Mouse (Mus musculus) liver, adult 2 months (tissue): ENCODE measurements around the gene Lcn9. TPM values are rescaled to one million over a fixed set of nuclear protein-coding genes. Genes with fewer than 3 reads are reported as not detected.

Experiments used
- DNase-seq: peaks from one replicate; pipeline ENCODE4 v3.0.0-alpha.2; 2011; ENCODE audit warnings: low read depth, low spot score; ENCODE audit errors: extremely low read depth
- H3K27ac ChIP-seq: fragments of 200-500 bp; replicated peaks from 2 replicates; pipeline ENCODE4 v1.5.1; 2012; ENCODE audit warnings: low read depth, mild to moderate bottlenecking, control low read depth, inconsistent platforms, low read length; ENCODE audit not compliant: insufficient read depth
- H3K27me3 ChIP-seq: fragments of 200-500 bp; 2 replicates; pipeline ENCODE4 v1.6.1; 2012; ENCODE audit warnings: mild to moderate bottlenecking, moderate library complexity, low read length, inconsistent platforms; ENCODE audit not compliant: control insufficient read depth, insufficient read depth
- H3K36me3 ChIP-seq: fragments of 200-500 bp; 2 replicates; pipeline ENCODE4 v1.6.1; 2012; ENCODE audit warnings: low read length, inconsistent platforms; ENCODE audit not compliant: control insufficient read depth, insufficient read depth
- H3K4me1 ChIP-seq: fragments of 200-500 bp; 2 replicates; pipeline ENCODE4 v1.6.1; 2011; ENCODE audit warnings: low read length; ENCODE audit not compliant: control insufficient read depth, insufficient read depth
- H3K4me3 ChIP-seq: fragments of 200-500 bp; 2 replicates; pipeline ENCODE4 v1.5.1; 2011; ENCODE audit warnings: low read depth, mild to moderate bottlenecking, control low read depth, low read length, moderate library complexity; ENCODE audit not compliant: insufficient read depth
- H3K79me2 ChIP-seq: fragments of 200-500 bp; 2 replicates; pipeline ENCODE4 v1.6.1; 2012; ENCODE audit warnings: inconsistent platforms, mild to moderate bottlenecking, low read length, moderate library complexity; ENCODE audit not compliant: control insufficient read depth, insufficient read depth
- H3K9ac ChIP-seq: fragments of 200-500 bp; 2 replicates; pipeline ENCODE4 v1.6.1; 2012; ENCODE audit warnings: low read depth, mild to moderate bottlenecking, control low read depth, inconsistent platforms, low read length
- CTCF ChIP-seq: fragments of 200-500 bp; IDR thresholded peaks from 2 replicates; pipeline ENCODE4 v1.5.1; 2011; ENCODE audit warnings: low read depth, low read length, control low read depth
- POLR2A ChIP-seq: fragments of 200-500 bp; IDR thresholded peaks from 2 replicates; pipeline ENCODE4 v1.6.1; 2011; ENCODE audit warnings: low read length, control low read depth; ENCODE audit not compliant: insufficient read depth; ENCODE audit errors: extremely low read depth
- WGBS: fragments of 180-500 bp; shearing (Covaris S2); methylation state at CpG from one replicate; pipeline ENCODE4 v1.1.7; 2018; 5-methylcytosine and 5-hydroxymethylcytosine counted together
- polyA plus RNA-seq: library from polyadenylated mRNA; depleted of rRNA; stranded (reverse); fragments of >200 nt; gene quantifications from 2 replicates; pipeline ENCODE4 v1.2.3, GENCODE M21; 2012
- total RNA-seq: library from RNA; depleted of rRNA; stranded (reverse); fragments of >200 nt; gene quantifications from 2 replicates; pipeline ENCODE4 v1.2.3, GENCODE M21; 2014

Lcn9 gene
- total and polyA plus RNA-seq, 2 experiments, result not detected

DNA sequence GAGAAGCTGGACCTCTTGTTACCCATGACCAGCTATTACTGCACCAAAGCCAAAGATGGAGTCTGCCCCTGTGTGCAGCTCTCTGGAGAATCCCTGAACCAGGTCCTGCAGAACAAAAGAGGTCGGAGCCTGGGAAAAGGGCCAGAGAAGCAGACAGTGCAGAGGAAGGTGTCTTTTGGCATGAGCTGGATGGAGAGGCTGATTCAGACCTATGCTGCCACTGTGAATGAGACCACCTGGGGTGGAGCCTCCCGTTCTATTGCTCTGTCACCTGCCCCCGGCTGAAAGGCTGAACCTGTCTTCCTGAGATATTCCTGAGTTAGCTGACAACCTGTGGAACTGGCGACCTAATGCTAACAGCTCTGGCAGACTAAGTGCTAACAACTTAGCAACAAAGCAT lies 42.0 kb upstream of the Lcn9 start:
- DNase-seq, result no peak
- Histone ChIP-seq H3K9ac (no peak overlapping the region), H3K4me1 (no peaks in the 10 kb centered on the region), H3K27me3 (peaks cover 4% of the 10 kb centered on the region; the same call in 1 of the 2 replicates), H3K4me3 (no peak overlapping the region), H3K79me2 (no peaks in the 10 kb centered on the region), H3K27ac (no peak overlapping the region), H3K36me3 (no peaks in the 10 kb centered on the region)
- WGBS, result 46% methylated on average over 4 of the region's 4 CpGs
- no peak for TF ChIP-seq CTCF

DNA sequence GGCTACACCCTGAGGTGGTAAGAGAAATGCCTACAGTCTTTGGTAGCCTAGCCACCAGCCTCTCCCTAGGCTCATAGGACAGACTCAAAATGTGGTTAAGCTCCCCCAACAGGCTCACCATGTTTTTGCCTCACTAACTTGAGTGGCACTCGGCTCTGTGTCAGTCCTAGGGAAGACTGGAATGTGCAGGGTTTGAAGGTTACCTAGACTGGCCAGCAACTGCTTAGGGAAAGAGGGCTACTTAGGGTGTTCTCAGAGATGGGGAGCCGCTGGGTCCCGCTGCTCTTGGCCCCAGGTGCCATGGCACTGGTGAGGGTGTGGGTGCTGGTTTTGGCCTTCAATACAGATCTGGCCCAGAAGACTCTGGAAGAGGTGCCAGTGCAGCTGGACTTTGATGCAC lies 41.0 kb upstream of the Lcn9 start, which contains the start of gene Gm13539:
TSS of gene Gm13539 (plus strand) at position 301 of the 400 bp plus-strand sequence.
- Histone ChIP-seq H3K36me3 (no peaks in the 10 kb centered on the region), H3K9ac (no peak within 1 kb of the TSS), H3K4me3 (no peak within 1 kb of the TSS), H3K27me3 (peaks cover 4% of the 10 kb centered on the region; the same call in 1 of the 2 replicates), H3K27ac (no peak within 1 kb of the TSS), H3K4me1 (no peaks in the 10 kb centered on the region), H3K79me2 (no peaks in the 10 kb centered on the region)
- 77% methylated on average over 3 of the region's 3 CpGs for WGBS
- DNase-seq, result no peak
- TF ChIP-seq POLR2A (no peak), CTCF (no peak)

DNA sequence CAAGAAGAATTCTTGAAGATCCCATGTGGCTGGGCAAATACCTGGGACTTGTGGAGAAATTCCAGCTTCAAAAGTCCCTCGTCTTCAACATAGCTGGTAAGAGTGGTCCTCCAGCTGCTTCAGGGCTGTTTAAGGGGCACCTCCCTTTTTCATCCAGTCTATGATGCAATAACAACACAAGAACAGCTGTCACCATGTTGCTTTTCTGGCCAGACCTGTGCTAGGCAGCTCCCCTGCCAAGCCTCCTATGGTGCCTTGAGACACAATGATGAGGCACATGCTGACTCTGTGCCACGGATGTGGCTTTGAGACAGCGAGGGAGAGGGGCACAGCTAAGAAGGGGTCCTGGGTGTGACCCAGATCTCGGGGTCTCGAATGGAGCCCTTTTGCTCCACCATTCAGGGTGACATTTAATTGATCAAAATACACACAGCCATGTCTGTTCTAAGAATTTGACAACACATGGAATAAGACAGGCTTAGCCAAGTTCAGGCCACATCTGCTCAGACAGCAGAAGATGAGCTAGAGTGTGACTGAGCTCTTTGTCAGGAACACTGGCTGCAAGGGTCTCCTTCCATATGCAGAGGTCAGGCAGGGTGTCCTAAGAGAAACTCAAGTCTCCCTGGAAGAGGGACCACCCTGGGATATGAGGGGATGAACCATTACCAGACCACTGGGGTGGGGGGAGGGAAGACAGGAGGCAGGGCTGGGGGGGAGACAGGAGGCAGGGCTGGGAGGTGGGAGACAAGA lies 37.2 kb upstream of the Lcn9 start:
- TF ChIP-seq CTCF (no peak), POLR2A (no peak)
- Histone ChIP-seq H3K4me3 (no peak overlapping the region), H3K9ac (no peak overlapping the region), H3K79me2 (no peaks in the 10 kb centered on the region), H3K4me1 (no peaks in the 10 kb centered on the region), H3K27me3 (peaks cover 4% of the 10 kb centered on the region; the same call in 1 of the 2 replicates), H3K27ac (no peak overlapping the region), H3K36me3 (no peaks in the 10 kb centered on the region)
- 79% methylated on average over 5 of the region's 5 CpGs for WGBS
- no peak for DNase-seq

DNA sequence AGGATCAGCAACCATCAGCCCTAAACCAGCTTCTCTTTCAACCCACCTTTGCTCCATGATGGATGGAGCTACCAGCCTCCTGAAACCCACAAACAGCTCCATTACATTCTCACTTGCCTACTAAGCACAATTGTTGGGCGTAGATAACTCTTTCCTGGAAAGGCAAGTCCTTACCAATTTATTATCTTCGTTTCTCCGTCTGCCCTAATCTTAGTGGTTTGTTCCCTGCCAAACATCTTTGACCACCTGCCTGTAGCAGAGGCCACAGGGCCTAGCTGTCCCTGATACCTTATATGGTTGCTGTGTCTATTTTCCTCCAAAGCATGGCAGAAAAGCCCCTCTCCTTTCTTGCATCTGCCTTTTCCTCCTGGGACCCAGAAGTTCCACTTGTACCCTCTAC lies 33.9 kb upstream of the Lcn9 start:
- DNase-seq, result no peak
- H3K36me3 ChIP-seq, result no peaks in the 10 kb centered on the region
- 79% methylated on average over 3 of the region's 3 CpGs for WGBS
- peaks cover 4% of the 10 kb centered on the region; the same call in 1 of the 2 replicates for H3K27me3 ChIP-seq
- no peak for TF ChIP-seq CTCF
- no peak for TF ChIP-seq POLR2A
- H3K9ac ChIP-seq, result no peak overlapping the region
- no peak overlapping the region for H3K27ac ChIP-seq
- no peak overlapping the region for H3K4me3 ChIP-seq
- no peaks in the 10 kb centered on the region for H3K79me2 ChIP-seq
- no peaks in the 10 kb centered on the region for H3K4me1 ChIP-seq

DNA sequence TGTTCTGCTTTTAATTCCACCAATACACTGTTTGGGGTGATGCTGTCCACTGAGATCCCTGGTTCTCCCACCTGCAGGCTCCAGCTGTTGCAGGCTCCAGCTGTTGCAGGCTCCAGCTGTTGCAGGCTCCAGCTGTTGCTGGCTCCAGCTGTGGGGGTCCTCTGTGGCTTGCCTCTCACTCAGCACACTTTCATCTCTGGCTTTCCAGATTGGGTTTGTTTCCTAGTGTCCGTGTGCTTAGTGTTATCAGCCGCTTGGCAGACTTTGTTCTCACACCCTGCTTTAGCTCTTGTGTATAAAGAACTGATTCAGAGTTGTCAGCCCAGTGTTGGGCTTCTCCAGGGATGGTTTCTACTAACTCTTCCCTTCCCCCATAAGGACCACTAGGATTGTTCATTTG lies 25.3 kb upstream of the Lcn9 start:
- Histone ChIP-seq H3K79me2 (no peaks in the 10 kb centered on the region), H3K27me3 (no peaks in the 10 kb centered on the region), H3K9ac (no peak overlapping the region), H3K4me1 (no peaks in the 10 kb centered on the region), H3K27ac (no peak overlapping the region), H3K4me3 (no peak overlapping the region), H3K36me3 (no peaks in the 10 kb centered on the region)
- TF ChIP-seq CTCF (no peak), POLR2A (no peak)
- 29% methylated on average over 2 of the region's 2 CpGs for WGBS
- no peak for DNase-seq

DNA sequence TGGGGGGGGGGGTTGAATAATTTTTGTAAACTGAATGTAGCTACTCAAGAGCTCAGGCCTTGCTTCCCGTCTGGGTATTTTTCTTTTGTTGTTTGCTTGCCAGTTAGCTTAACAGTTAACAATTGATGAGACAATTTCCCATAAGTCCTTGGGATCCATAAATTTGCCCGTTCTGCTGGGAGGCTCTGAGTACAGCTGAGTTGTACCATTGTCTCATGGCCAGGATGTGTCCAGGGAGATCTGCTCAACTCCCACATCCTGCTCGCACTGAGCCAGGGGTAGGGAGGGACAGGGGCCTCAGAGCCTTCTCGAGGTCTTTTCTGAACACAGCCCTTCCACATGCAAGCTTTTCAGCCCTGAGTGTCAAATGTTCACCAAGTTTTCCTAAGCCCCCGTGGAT lies 24.9 kb upstream of the Lcn9 start:
- Histone ChIP-seq H3K27ac (no peak overlapping the region), H3K4me1 (no peaks in the 10 kb centered on the region), H3K4me3 (no peak overlapping the region), H3K36me3 (no peaks in the 10 kb centered on the region), H3K79me2 (no peaks in the 10 kb centered on the region), H3K9ac (no peak overlapping the region), H3K27me3 (no peaks in the 10 kb centered on the region)
- no peak for DNase-seq
- WGBS, result 53% methylated on average over 5 of the region's 5 CpGs
- no peak for TF ChIP-seq POLR2A
- TF ChIP-seq CTCF, result no peak
